Mouse (Mus musculus) central nervous system, embryonic 14 days (tissue): ENCODE results near the gene Fancd2. TPM values are rescaled to one million over a fixed set of nuclear protein-coding genes. Genes with fewer than 3 reads are reported as not detected.

ENCODE experiments used
- polyA plus RNA-seq: library from polyadenylated mRNA; depleted of rRNA; stranded (reverse); fragments of >200 nt; gene quantifications from 2 replicates; pipeline ENCODE4 v1.2.3, GENCODE M21; 2012; rRNA removed

The Fancd2 gene
- 7.6 and 10.1 TPM in 2 replicates for polyA plus RNA-seq

DNA sequence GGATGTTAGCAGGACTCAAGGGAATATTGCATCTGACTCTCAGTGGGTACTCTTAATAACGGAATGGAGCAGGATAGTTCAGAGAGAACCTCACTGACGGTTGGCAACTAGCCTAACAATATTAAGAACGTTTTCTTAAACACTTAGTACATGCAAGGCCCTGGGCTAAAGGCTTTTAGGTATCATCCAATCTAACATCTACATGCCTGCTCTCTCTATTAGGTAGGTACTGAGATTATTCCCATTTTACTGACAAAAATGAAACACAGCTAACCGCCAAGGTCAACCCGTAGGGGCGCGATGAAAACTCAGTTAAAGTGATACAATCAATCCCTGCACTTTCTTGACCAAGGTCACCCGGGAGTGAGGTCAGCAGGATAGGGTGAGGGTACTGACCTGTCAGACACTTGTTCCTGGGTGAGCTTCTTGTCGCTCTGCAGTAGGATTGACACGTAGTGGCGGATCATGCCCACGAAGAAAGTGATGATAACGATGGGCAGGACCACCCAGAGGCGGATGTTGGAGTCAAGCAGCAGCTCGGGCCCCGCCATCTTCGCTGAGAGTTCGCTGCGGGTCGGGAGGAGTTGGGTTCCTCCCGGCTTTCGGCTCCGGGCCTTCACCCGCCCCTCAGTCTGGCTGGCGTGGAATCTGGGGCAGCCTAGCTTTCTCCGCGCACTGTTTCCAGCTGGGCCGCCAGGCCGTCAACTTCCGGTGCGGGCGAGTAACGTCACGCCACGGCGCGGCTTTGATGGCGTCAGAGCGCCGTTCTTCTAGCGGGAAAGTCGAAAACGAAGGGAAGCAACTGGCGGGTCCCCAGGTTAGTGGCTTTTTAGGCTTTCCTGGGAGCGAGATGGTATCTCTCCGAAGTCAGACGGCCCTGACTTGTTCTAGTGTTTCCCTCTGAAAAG, at the start of gene Fancd2, which contains the start of gene Emc3:
Fancd2 (plus strand) TSS at position 751 of the 908 bp plus-strand sequence.
Emc3 (minus strand) TSS at position 721 of the 908 bp plus-strand sequence.

DNA sequence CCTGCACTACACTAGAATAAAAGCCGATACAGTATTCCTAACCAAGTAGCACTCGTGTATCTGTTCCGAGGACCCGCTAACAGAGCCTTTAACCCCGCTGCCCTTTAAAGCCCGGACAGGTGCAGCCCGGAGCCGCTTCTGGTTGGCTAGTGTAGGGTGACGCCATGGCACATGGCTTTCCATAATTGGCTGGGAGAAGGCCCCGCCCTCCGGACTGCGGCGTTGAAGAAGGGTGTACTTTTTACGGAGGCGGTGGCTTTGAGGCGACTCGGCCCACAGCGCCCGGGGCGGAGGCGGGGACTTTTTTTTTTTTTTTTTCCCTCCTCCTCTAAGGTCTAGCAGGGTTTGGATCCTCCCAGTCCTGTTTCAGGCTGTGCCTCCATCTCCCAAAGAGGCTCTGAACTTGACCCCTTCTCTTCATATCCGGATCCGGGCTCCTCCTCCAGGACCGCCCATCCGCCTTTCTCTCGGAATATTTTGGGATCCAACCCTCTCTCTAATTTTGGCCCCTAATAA, 48.3 kb upstream of the Fancd2 start, which contains the start of gene Creld1:
Creld1 (plus strand) TSS at position 198 of the 516 bp plus-strand sequence.

DNA sequence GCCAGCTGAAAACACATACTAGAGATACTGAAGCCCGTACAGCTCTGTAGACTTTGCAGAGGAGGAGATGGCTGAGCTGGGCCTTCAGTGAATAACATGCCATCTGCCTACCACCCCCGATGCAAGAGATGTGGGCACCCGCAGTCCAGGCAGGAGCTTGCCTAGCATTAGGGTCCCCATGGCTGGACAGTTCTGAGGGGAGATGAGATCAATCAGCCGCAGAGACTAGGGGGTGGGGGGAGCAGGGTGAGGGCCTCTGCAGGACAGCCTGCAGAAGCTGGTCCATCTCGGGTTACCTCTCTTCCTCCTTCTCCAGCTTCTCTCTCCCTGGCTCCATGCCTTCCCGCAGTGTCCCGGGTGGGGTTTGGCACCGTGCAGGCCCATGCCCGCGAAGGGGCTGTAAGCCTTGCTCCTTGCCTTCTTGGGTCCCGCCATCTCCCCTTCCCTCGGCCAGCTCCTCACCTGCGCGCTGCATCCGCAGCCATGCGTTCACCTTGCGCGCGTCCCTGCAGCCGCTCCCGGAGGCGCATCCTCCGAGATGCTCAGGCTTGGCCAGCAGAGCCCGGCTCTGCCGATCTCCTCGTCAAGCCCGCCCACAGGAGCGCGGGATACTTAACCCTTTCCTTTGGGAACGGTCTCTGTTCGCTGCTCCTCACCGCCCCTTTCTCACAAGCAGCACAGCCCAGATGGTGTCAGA, 29.9 kb upstream of the Fancd2 start, which contains the start of gene Prrt3:
Prrt3 (minus strand) TSS at position 544 of the 697 bp plus-strand sequence.

DNA sequence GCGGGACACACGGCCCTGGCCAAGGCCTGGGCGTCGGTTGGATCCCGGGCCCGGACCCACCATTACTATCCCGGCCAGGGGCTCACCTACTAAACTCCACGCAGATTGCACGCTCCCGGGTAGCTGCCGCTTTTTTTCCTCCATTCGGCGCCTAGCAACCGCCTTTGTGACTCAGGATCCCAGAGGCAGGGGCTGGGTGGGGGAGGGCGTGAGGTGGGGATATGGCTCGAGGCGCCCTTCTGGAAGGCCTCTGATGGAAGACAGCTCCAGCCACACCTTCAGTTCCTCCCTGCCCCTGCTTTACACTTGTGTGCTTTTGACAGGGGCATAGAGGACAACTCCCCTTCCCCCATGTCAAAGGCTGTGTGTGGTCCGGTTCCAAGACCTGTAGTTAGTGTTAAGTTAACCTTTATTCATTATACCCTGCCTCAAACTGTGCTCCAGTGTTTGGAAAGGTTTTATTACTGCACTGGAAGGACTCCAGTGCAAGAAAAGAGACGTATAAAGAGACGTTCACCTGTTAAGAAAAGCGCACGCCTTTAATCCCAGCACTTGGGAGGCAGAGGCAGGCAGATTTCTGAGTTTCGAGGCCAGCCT, 69.2 kb downstream of the Fancd2 start, which contains the start of gene Fancd2os:
Fancd2os (minus strand) TSS at position 173 of the 597 bp plus-strand sequence.

DNA sequence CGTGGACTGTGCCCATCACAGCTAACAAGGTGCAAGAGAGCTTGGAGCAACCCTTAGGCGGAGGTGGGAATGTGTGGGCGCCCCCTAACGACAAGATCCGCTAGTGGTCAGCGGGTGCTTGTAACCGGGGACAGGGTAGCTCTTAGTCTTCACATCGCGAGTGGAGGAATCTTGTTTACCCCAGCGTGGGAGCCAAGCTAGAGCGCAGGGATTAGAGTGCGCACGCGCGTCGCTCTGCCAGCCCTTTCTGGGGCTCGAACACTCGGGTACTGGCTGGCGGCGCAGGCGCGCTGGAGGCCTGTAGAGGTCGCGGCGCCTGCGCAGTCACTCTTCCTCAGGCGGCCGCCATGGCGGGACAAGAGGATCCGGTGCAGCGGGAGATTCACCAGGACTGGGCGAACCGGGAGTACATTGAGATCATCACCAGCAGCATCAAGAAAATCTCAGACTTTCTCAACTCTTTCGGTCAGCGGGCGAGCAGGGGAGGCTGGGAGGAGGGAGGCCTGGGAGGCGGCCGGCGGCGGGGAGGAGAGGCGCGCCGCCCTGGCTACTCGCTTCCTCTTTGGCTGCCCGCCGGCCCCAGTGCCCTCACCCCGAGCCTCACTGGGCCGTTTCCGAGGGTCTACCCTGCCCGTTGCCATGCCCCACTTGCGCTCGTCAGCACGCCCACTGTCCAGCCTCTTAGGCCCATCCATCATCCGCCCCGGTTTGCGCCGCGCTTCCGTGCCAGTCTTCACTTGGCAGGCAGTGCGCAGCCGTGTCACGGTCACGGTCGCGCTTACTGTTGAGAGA, 73.1 kb downstream of the Fancd2 start, which contains the start of gene Brk1:
Brk1 (plus strand) TSS at position 341 of the 792 bp plus-strand sequence.

DNA sequence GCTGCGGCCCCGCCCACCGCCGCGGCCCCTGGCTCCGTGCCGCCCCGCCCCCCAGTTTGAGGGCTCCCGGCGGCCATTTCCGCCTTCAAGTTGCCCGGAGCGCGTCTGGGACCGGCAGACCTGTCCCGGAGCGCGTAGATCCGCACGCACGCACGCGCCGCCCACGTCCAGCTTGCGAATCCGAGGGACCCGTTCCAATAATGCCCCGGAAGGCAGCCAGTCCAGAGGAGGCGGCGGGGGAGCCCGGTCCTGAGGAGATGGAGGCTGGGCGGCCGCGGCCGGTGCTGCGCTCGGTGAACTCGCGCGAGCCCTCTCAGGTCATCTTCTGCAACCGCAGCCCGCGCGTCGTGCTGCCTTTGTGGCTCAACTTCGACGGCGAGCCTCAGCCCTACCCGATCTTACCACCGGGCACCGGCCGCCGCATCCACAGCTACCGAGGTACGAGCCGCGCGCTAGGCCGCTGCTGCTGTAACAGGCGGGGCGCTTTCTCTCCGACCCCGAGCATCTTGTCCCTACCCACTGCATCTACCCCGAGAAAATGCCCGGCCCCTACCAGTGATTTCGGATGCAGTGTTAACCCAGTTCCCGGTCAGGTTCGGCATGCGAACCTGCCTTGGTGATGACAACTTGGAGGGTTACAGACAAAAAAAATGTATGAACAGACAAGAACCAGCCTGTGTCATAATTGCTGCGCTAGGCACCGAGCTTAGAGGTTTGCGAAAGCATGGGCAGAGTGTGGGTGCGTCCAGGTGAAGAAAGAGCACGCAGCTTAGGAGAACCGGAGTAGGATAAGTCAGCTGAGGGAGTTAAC, 92.7 kb downstream of the Fancd2 start, which contains the start of gene Vhl:
Vhl (plus strand) TSS at position 19 of the 811 bp plus-strand sequence.

DNA sequence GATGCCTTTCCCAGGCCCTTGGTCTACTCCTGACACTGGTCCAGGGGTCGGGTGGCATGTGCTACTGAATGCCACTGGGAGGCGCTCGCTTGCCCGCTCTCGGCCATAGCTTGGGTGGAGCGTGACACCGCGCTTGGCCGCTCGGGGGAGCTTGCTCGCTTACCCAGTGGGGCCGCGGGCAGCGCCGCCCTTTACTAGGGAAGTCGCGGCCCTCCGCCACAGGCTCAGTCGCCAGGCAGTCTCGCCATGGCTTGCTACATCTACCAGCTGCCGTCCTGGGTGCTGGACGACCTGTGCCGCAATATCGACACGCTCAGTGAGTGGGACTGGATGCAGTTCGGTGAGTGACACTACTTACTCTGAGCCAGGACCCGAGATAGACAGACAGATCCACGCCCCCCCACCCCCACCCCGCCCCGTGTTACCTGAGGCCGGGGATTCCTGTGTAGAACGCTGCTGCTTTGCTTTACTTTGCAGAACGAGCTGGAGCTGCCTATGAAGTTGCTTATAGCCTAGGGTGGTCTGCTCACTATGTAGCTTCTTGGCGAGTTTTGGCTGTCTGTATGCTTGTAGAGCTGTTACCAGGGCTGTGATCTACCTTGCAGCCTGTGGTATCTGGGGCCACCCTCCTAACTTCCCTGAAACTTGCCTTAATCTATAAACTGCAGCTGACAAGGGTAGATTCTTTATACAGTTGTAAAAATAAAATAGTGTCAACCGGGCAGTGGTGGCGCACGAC, 107.0 kb downstream of the Fancd2 start, which contains the start of gene Irak2:
Irak2 (plus strand) TSS at position 166 of the 739 bp plus-strand sequence.

Other genes with a start within 250 kb of the Fancd2 start
- 1.7 and 2.3 TPM in 2 replicates for gene Cpne9, start 249.4 kb upstream of the Fancd2 start, polyA plus RNA-seq
- gene Brpf1, start 224.5 kb upstream of the Fancd2 start, polyA plus RNA-seq = 38.1 and 40.8 TPM in 2 replicates
- 20.0 and 20.4 TPM in 2 replicates for gene Ogg1, start 204.7 kb upstream of the Fancd2 start, polyA plus RNA-seq
- gene Camk1, start 187.7 kb upstream of the Fancd2 start, polyA plus RNA-seq = 61.3 and 74.0 TPM in 2 replicates
- gene Tada3, start 153.8 kb upstream of the Fancd2 start, polyA plus RNA-seq = 60.1 and 63.2 TPM in 2 replicates
- 101 and 116 TPM in 2 replicates for gene Arpc4, start 153.6 kb upstream of the Fancd2 start, polyA plus RNA-seq
- 25.0 and 29.2 TPM in 2 replicates for gene Ttll3, start 142.4 kb upstream of the Fancd2 start, polyA plus RNA-seq
- 33.6 and 35.6 TPM in 2 replicates for gene Rpusd3, start 112.3 kb upstream of the Fancd2 start, polyA plus RNA-seq
- 0.04 and 0.06 TPM in 2 replicates for gene Cidec, start 95.9 kb upstream of the Fancd2 start, polyA plus RNA-seq
- gene Jagn1, start 89.1 kb upstream of the Fancd2 start, polyA plus RNA-seq = 59.4 and 62.8 TPM in 2 replicates
- gene Il17re, start 73.2 kb upstream of the Fancd2 start, polyA plus RNA-seq = 0.07 and 1.1 TPM in 2 replicates
- gene Il17rc, start 60.3 kb upstream of the Fancd2 start, polyA plus RNA-seq = 3.1 and 5.9 TPM in 2 replicates
- 38.9 and 41.5 TPM in 2 replicates for gene Creld1, start 48.4 kb upstream of the Fancd2 start, polyA plus RNA-seq
- 5.6 and 6.7 TPM in 2 replicates for gene Prrt3, start 29.8 kb upstream of the Fancd2 start, polyA plus RNA-seq
- 56.0 and 56.9 TPM in 2 replicates for gene Emc3, start within 50 bp of the Fancd2 start, polyA plus RNA-seq
- 0.05 TPM in 1 of 2 replicates, not detected in the other for gene Fancd2os, start 69.0 kb downstream of the Fancd2 start, polyA plus RNA-seq
- gene Brk1, start 73.1 kb downstream of the Fancd2 start, polyA plus RNA-seq = 234 and 239 TPM in 2 replicates
- gene Vhl, start 92.3 kb downstream of the Fancd2 start, polyA plus RNA-seq = 64.1 and 72.3 TPM in 2 replicates
- gene Irak2, start 106.8 kb downstream of the Fancd2 start, polyA plus RNA-seq = 3.2 and 5.4 TPM in 2 replicates
- gene Tatdn2, start 165.4 kb downstream of the Fancd2 start, polyA plus RNA-seq = 28.4 and 28.5 TPM in 2 replicates
- 0.29 and 0.66 TPM in 2 replicates for gene Ghrl, start 188.2 kb downstream of the Fancd2 start, polyA plus RNA-seq
- gene Sec13, start 209.1 kb downstream of the Fancd2 start, polyA plus RNA-seq = 213 TPM in 2 replicates